Mouse (Mus musculus) CD8-positive naive resting alpha-beta T cell, adult 2 months (primary cell): ENCODE results near the gene Arpp21.

Experiments used
- DNase-seq, 2 experiments: peaks; one replicate each; pipeline ENCODE4 v3.0.0; 2022; ENCODE audit warnings: low read depth in 2 of 2, low spot score in 2 of 2

Arpp21 gene

GRCm38 (mm10) chr9:112182738-112183137, 53.0 kb downstream of the Arpp21 start:
- DNase-seq = no peak

- DNase-seq = no peak
Measured at GRCm38 (mm10) chr9:112180006-112180405, 55.7 kb downstream of the Arpp21 start.

- no peak for DNase-seq
Measured at GRCm38 (mm10) chr9:112178438-112178837, 57.3 kb downstream of the Arpp21 start.

DNA sequence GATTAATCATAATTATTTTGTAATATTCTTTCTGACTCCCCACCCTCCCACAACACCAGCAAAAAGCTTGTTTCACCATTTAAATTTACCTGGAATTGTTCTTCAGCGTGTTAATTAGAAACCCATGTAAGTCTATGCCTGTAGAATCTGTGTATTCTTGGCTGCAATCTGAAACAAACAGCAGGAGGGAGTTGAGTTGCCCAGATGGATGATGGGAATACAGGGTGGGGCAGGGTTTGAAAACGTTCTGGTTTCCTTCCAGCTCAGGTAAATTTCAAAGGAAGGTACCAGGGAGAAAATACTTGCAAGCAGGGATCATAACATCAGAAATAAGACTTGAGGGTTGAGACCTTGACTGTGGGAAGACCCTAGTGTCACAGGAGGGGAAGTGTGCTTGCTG, 58.2 kb downstream of the Arpp21 start:
- no peak for DNase-seq

DNA sequence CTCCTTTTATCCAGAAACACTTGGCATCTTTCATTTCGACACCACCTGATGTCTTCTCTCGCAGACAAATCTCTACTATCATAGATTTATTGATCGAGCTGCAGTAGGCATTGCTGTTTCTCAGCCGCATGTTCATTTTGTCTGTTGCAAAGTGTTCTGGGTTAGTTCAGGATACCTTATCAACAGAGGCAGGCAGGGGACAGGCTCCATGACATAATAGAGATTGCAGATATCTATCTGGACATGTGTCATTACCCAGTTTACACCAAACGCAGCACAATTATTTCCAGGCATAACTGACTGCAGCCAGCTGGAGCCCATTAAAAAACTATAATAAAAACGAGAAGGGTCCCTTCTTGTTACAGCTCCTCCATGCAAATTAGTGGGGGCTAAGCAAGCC, 59.4 kb downstream of the Arpp21 start:
- DNase-seq = no peak

GRCm38 (mm10) chr9:112174407-112175357, 61.1 kb downstream of the Arpp21 start:
- DNase-seq = peak in 1 of 2 experiments; percentile 19

DNA sequence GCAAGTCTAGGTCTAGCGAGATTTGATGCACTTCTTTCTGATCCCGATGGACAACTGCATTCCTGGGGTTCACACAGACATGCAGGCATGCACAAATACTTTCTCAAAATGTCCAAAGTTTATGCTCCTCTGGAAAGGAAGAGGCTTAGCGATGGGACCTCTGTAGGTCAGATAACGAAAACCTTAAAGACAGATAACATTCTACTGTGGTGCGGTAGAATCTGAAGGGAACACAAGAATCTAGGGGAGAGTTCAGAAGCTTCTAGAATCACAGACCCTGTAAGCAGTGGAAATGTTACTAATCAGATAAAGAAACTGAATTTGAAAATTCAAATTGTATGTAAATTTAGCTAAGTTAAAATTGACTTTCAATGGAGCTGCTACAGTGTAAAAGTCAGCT, 62.0 kb downstream of the Arpp21 start:
- no peak for DNase-seq

GRCm38 (mm10) chr9:112164677-112165076, 71.1 kb downstream of the Arpp21 start:
- DNase-seq = no peak

GRCm38 (mm10) chr9:112160981-112161380, 74.8 kb downstream of the Arpp21 start:
- no peak for DNase-seq

DNA sequence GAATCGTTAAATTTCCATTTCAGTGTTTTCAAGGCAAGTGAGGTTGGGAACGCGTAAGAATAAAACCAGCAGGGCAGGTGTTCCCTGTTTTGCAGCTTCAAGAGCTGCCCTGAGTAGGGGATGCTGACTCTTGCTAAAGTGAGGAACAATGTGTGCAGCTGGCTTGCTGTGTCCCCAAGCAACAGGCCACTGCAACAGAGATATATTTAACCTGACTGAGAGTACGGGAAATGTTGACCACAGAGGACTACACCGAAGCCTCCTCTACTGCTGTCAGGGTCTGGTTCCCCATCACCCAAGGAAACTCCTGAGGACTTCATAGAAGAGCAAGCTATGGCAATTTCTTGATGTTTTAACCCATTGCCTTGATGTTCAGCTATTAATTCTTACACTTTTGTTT, 81.8 kb downstream of the Arpp21 start:
- DNase-seq = no peak

- no peak for DNase-seq
Measured at GRCm38 (mm10) chr9:112152762-112153161, 83.0 kb downstream of the Arpp21 start.

- no peak for DNase-seq
Measured at GRCm38 (mm10) chr9:112151177-112151576, 84.6 kb downstream of the Arpp21 start.

DNA sequence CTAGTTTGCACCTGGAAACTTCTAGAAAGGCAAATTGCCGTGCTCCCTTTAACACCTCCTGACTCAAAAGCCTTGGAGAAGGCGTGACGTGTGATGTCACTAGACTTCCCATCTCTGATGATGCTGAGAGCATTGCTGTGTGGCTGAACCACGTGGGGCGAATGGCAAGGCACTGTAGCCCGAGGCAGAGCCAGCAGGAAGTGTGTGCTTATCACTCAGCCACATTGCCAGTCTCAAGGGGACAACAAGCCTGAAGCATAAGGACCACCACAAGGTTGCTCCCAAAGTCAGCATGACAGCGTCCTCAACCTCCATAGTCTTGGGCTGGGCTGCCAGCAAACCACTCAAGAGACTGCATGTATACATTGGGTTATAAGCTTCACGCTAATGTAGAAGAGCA, 95.1 kb downstream of the Arpp21 start:
- DNase-seq = no peak

- DNase-seq = no peak
Measured at GRCm38 (mm10) chr9:112137820-112138219, 97.9 kb downstream of the Arpp21 start.

DNA sequence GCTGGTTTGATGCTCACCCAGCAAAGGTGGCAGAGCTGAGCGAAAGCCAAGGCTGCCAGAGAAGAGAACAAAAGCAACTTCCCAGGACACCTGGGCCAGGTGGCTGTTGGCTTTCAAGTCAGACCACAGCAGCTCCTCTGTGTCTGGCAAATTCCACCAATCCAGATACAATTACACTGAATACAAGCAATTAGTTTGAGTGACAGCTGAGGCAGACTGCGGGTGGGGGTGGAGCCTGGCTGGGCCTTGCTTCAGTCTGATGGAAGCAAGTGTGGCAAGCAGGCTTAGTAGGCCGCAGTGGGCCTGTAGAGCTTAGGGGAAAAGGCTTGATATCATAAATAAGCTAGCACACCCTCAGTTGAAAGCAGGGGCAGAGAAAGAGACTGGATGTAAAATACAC, 104.9 kb downstream of the Arpp21 start:
- no peak for DNase-seq

DNA sequence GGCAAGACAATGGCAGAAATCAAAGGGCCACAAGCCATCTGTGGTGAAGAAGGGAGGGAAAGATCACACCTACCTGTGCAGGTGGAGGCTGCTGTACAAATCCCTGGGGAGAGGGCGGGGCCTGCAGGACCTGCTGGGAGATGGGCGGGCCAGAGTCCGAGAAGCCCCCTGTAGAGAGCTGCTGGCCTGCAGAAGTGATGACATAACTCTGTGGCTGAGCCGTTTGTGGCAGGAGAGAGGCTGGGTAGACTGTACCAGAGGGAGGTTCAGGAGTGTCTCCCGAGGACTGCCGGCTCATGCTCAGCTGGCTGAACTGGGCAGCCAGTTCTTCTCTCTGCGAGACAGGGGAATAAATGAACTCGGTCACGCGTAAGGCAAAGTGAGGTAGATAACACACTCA, 111.1 kb downstream of the Arpp21 start:
- DNase-seq = no peak

DNA sequence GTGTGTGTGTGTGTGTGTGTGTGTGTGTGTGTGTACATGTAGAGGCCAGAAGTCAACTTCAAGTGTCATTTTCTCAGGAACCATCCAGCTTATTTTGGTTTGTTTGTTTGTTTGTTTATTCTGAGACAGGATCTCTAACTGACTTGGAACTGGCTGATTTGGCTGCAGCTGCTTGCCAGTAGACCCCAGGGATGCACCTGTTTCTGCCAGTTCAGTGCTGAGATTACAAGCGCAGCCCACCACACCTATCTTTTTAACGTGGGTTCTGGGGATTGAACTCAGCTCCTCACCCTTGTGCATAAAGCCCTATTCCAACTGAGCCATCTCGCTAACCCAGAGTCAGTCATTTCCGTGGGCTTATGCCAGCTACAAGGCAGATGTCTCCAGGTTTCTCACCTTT, 111.6 kb downstream of the Arpp21 start:
- no peak for DNase-seq

- no peak for DNase-seq
Measured at GRCm38 (mm10) chr9:112123421-112123828, 112.3 kb downstream of the Arpp21 start.

GRCm38 (mm10) chr9:112119535-112119934, 116.2 kb downstream of the Arpp21 start:
- DNase-seq = no peak

GRCm38 (mm10) chr9:112119106-112119433, 116.7 kb downstream of the Arpp21 start:
- no peak for DNase-seq

- DNase-seq = no peak
Measured at GRCm38 (mm10) chr9:112118411-112119105, 117.2 kb downstream of the Arpp21 start.

- DNase-seq = no peak
Measured at GRCm38 (mm10) chr9:112117632-112118410, 117.9 kb downstream of the Arpp21 start.
